Mouse (Mus musculus): ENCODE results near the gene Cd2bp2. TPM values are rescaled to one million over a fixed set of nuclear protein-coding genes. Genes with fewer than 3 reads are reported as not detected.

The Cd2bp2 gene
- 22.0 and 23.9 TPM in 2 replicates for polyA plus RNA-seq (2015; fragmentation: Nextera tagmentation; extraction: Ambion mirVana)

DNA sequence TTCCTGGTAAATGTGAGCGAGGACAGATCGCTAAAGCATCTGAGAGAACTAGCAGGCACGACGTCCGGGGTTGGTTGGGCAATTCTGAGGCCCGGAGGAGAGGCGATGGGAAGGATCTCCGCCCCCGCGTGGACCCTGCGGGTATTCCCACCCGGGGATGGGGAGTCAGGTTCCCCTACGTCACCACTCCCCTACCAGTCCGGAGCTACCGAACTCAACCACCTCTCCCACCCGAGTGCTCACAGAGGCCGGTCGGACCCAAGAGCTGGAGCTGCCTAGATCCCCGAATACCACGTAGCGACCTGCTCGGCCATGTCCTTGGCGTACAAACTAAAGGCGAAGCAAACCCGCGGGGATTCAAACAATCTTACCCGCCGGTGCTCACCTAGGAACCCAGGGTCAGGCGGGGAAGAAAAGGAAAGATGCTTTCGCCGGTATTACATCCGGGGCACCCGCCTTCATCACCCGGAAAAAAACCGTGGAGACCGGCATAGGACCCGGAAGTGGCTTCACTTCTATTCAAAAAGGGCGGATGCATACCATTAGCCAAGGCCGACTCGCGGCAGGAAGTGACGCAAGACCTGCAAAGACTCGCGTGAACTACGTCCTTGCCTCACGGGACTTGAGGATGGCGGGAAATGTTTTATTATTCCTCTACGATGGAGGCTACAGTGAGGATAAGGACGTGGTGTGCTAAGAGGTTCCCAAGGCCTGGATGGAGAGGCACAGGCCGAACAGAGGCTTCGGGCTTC lies at the start of gene Cd2bp2:
TSS of gene Cd2bp2 (minus strand) at position 507 of the 752 bp plus-strand sequence.

DNA sequence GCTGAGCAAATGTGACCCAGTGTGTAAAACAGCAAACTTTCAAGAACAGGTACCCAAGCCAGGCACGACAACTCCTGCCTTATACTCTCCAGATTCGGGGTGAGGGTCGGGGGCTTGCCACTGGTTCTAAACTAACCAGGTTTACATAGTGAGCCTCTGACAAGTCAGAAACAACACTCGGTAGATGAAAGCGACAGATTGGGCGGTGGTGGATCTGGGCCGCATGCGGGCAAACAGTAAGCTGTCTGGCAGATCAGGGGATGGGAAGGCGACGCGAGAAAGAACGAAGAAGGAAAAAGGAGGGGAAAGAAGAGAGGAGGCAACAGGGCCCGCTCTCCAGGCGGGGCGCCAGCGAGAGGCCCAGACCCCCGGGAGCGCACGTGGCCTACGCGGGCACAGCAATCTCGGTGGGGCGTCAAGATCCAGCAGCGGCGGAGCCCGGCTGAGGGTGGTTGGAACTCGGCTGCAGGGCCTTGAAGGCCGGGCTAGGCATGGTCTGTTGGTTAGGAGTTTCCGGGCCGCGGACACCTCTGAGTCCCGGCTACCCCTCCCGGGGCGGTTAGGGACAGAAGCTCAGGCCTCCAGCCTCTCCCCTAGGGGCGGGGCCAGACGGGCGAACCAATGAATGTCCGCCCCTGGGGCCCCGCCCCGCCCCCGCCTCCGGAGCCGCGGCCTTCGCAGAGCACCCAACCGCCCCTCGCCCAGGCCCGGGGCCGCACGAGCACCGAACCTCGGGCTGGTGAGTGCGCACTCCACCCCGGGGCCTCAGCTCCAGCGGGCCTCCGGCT lies 48.2 kb upstream of the Cd2bp2 start, which contains the start of gene Zfp771:
TSS of gene Zfp771 (plus strand) at position 405 of the 788 bp plus-strand sequence.

DNA sequence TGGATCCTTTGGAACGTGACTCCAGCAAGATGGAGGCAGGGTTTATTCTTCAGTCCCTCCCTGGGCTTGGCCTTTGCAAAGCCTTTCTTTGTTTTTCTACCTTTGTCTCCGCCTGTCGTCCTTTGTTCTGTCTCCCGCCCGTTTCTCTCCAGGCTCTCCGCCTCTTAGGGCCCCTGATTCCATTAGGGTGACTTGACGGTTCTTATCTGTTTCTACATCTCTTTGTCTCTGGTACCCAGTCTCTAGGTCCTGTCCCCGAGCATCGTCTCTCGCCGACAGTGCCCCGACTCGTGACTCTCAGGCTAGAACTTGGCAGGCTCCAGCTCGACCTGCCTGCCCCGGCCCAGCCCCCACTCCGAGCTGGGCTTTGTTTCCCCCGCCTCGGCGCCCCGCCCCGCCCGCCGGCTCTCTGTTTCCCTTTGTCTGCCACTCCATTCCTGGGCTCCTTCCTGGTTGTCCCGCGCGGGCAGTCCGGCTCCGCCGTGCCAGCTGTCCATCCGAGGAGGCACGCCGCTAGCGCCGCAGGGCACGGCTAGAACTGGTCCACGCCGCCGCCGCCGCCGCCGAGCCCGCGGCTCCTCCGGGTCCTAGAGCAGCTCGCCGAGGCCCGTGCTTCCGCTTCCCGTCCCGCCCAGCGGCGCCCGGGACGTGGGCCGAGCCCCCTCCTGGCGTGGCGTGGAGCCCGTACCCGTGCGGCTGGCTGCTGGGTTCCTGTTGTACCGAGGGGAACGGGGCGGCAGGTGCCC lies 36.9 kb upstream of the Cd2bp2 start, which contains the start of the genes Zfp553 and Sept1:
TSS of gene Zfp553 (plus strand) at position 440 of the 746 bp plus-strand sequence.
TSS of gene Sept1 (minus strand) at position 509 of the 746 bp plus-strand sequence.

DNA sequence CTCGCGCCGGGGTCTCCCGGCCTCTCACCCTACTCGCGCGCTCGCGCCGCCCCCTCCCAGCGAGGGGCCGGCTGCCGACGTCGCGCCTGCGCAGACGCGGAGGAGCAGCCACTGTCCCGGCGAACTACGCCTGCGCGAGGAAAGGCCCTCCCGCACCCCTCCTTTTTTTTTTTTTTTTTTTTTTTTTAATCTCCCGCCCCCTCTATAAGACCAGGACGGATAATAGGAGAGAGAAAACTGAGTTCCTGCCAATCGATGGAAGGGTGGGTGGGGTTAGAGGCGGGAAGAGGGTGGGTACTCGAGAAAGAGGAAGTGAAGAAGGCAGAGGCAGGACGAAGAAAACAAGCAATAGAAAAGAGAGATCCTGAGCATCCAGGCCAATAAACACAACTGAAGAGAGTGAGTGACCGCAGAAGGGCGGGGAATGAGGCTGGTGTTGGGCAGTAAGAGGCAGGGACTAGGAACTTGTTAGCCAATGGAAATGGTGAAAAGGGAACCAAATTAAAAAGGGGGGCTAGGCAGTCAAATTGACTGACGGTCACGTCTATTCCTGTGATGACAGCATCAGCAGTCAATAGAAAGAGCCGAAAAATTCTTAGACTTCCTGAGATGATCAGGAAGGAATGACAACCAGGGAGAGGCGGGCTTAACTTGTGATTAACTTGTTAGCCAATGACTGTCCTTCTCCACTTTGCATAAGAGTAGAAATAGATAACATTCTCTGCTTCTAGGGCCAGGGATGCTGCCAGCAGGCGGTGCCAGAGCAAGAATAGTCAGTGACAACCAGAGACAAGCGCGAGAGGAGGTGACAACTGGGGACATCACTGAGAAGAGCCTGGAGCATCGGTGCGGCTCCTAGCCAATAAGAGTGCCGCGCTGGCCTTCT lies 12.9 kb upstream of the Cd2bp2 start, which contains the start of gene Mylpf:
TSS of gene Mylpf (plus strand) at position 338 of the 886 bp plus-strand sequence.

DNA sequence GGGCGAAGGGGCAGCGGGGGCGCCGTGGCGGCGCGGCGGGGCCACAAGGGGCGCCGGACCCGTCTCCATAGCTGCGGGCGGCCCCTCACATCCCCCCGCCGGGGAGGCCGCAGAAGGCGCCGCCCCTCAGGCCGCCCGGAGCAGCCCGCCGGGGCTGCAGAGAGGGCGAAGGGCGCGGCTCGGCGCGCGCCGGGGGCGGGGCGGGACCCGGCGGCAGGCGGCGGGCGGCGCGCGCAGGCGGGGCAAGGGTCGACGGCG lies 12.4 kb upstream of the Cd2bp2 start, which contains the start of gene Tbc1d10b:
TSS of gene Tbc1d10b (minus strand) at position 174 of the 258 bp plus-strand sequence.

Other genes with a start within 250 kb of the Cd2bp2 start
- gene Asphd1, start 246.5 kb downstream of the Cd2bp2 start, polyA plus RNA-seq (2015; fragmentation: Nextera tagmentation; extraction: Ambion mirVana) = not detected in 2 replicates
- gene Sez6l2, start 245.5 kb downstream of the Cd2bp2 start, polyA plus RNA-seq (2015; fragmentation: Nextera tagmentation; extraction: Ambion mirVana) = 0.65 and 0.96 TPM in 2 replicates
- 45.2 and 57.4 TPM in 2 replicates for gene Cdipt, start 220.1 kb downstream of the Cd2bp2 start, polyA plus RNA-seq (2015; fragmentation: Nextera tagmentation; extraction: Ambion mirVana)
- 1.2 and 1.6 TPM in 2 replicates for gene Cdiptos, start 220.0 kb downstream of the Cd2bp2 start, polyA plus RNA-seq (2015; fragmentation: Nextera tagmentation; extraction: Ambion mirVana)
- gene Mvp, start 181.4 kb downstream of the Cd2bp2 start, polyA plus RNA-seq (2015; fragmentation: Nextera tagmentation; extraction: Ambion mirVana) = 13.8 and 18.8 TPM in 2 replicates
- not detected in 2 replicates for gene Pagr1b, start 179.6 kb downstream of the Cd2bp2 start, polyA plus RNA-seq (2015; fragmentation: Nextera tagmentation; extraction: Ambion mirVana)
- gene Pagr1a, start 178.7 kb downstream of the Cd2bp2 start, polyA plus RNA-seq (2015; fragmentation: Nextera tagmentation; extraction: Ambion mirVana) = 37.2 and 37.9 TPM in 2 replicates
- 9.2 and 17.4 TPM in 2 replicates for gene Gm42742, start 175.0 kb downstream of the Cd2bp2 start, polyA plus RNA-seq (2015; fragmentation: Nextera tagmentation; extraction: Ambion mirVana)
- gene Prrt2, start 174.8 kb downstream of the Cd2bp2 start, polyA plus RNA-seq (2015; fragmentation: Nextera tagmentation; extraction: Ambion mirVana) = 3.0 and 4.0 TPM in 2 replicates
- 21.3 and 26.0 TPM in 2 replicates for gene Maz, start 169.0 kb downstream of the Cd2bp2 start, polyA plus RNA-seq (2015; fragmentation: Nextera tagmentation; extraction: Ambion mirVana)
- gene Kif22, start 153.6 kb downstream of the Cd2bp2 start, polyA plus RNA-seq (2015; fragmentation: Nextera tagmentation; extraction: Ambion mirVana) = 20.9 and 23.2 TPM in 2 replicates
- gene Zg16, start 108.7 kb downstream of the Cd2bp2 start, polyA plus RNA-seq (2015; fragmentation: Nextera tagmentation; extraction: Ambion mirVana) = not detected in 2 replicates
- gene AI467606, start 104.7 kb downstream of the Cd2bp2 start, polyA plus RNA-seq (2015; fragmentation: Nextera tagmentation; extraction: Ambion mirVana) = 2.4 and 2.7 TPM in 2 replicates
- 5.4 and 5.8 TPM in 2 replicates for gene Qprt, start 73.8 kb downstream of the Cd2bp2 start, polyA plus RNA-seq (2015; fragmentation: Nextera tagmentation; extraction: Ambion mirVana)
- 0.22 and 0.63 TPM in 2 replicates for gene Spn, start 58.2 kb downstream of the Cd2bp2 start, polyA plus RNA-seq (2015; fragmentation: Nextera tagmentation; extraction: Ambion mirVana)
- gene Tbc1d10b, start 12.4 kb upstream of the Cd2bp2 start, polyA plus RNA-seq (2015; fragmentation: Nextera tagmentation; extraction: Ambion mirVana) = 17.3 and 19.1 TPM in 2 replicates
- gene Mylpf, start 12.8 kb upstream of the Cd2bp2 start, polyA plus RNA-seq (2015; fragmentation: Nextera tagmentation; extraction: Ambion mirVana) = 16,282 and 17,335 TPM in 2 replicates
- 8.7 and 9.9 TPM in 2 replicates for gene Zfp553, start 37.0 kb upstream of the Cd2bp2 start, polyA plus RNA-seq (2015; fragmentation: Nextera tagmentation; extraction: Ambion mirVana)
- 8.5 and 9.1 TPM in 2 replicates for gene Sept1, start 37.1 kb upstream of the Cd2bp2 start, polyA plus RNA-seq (2015; fragmentation: Nextera tagmentation; extraction: Ambion mirVana)
- gene Zfp771, start 48.2 kb upstream of the Cd2bp2 start, polyA plus RNA-seq (2015; fragmentation: Nextera tagmentation; extraction: Ambion mirVana) = 31.2 and 37.1 TPM in 2 replicates
- 56.2 and 58.8 TPM in 2 replicates for gene Dctpp1, start 64.7 kb upstream of the Cd2bp2 start, polyA plus RNA-seq (2015; fragmentation: Nextera tagmentation; extraction: Ambion mirVana)
- 36.9 and 48.8 TPM in 2 replicates for gene Sephs2, start 78.0 kb upstream of the Cd2bp2 start, polyA plus RNA-seq (2015; fragmentation: Nextera tagmentation; extraction: Ambion mirVana)
- 1.9 TPM in 2 replicates for gene Itgal, start 100.2 kb upstream of the Cd2bp2 start, polyA plus RNA-seq (2015; fragmentation: Nextera tagmentation; extraction: Ambion mirVana)
- 13.9 and 16.4 TPM in 2 replicates for gene Zfp768, start 149.5 kb upstream of the Cd2bp2 start, polyA plus RNA-seq (2015; fragmentation: Nextera tagmentation; extraction: Ambion mirVana)
- 3.9 and 4.4 TPM in 2 replicates for gene Zfp747, start 180.0 kb upstream of the Cd2bp2 start, polyA plus RNA-seq (2015; fragmentation: Nextera tagmentation; extraction: Ambion mirVana)
- gene 9130019O22Rik, start 191.1 kb upstream of the Cd2bp2 start, polyA plus RNA-seq (2015; fragmentation: Nextera tagmentation; extraction: Ambion mirVana) = 3.4 and 3.8 TPM in 2 replicates
- 4.1 and 4.8 TPM in 2 replicates for gene E430018J23Rik, start 197.6 kb upstream of the Cd2bp2 start, polyA plus RNA-seq (2015; fragmentation: Nextera tagmentation; extraction: Ambion mirVana)
- 3.1 and 3.4 TPM in 2 replicates for gene Zfp764, start 210.8 kb upstream of the Cd2bp2 start, polyA plus RNA-seq (2015; fragmentation: Nextera tagmentation; extraction: Ambion mirVana)
- 9.9 and 13.0 TPM in 2 replicates for gene Zfp688, start 226.0 kb upstream of the Cd2bp2 start, polyA plus RNA-seq (2015; fragmentation: Nextera tagmentation; extraction: Ambion mirVana)